Mouse (Mus musculus) ES-E14 (cell line): ENCODE results near the gene Lhfp. TPM values are rescaled to one million over a fixed set of nuclear protein-coding genes. Genes with fewer than 3 reads are reported as not detected.

Experiments
- DNase-seq: peaks from one replicate; pipeline ENCODE4 v3.0.0-alpha.2; 2013; ENCODE audit warnings: low read depth, low spot score
- H3K27ac ChIP-seq: 2 replicates; pipeline ENCODE4 v1.5.1; 2012; ENCODE audit warnings: low read depth, mild to moderate bottlenecking, low read length, moderate library complexity, mixed read lengths; ENCODE audit not compliant: poor library complexity, insufficient read depth, severe bottlenecking
- H3K36me3 ChIP-seq: 2 replicates; pipeline ENCODE4 v1.6.1; 2012; ENCODE audit warnings: mild to moderate bottlenecking, low read length, moderate library complexity, mixed read lengths; ENCODE audit not compliant: control insufficient read depth, poor library complexity, insufficient read depth, severe bottlenecking
- H3K4me1 ChIP-seq, 2 experiments: fragments of 150-350 bp in 1 of 2; sonication (generic) in 1 of 2; 2 replicates each; pipeline ENCODE4 v1.6.1; 2012; ENCODE audit warnings: low read length in 2 of 2, mild to moderate bottlenecking in 1 of 2, mixed read lengths in 1 of 2; ENCODE audit not compliant: control insufficient read depth in 2 of 2, insufficient read depth in 2 of 2, poor library complexity in 1 of 2
- H3K4me3 ChIP-seq, 2 experiments: fragments of 150-350 bp in 1 of 2; sonication (generic) in 1 of 2; 2 replicates each; pipeline ENCODE4 v1.5.1; 2012; ENCODE audit warnings: low read length in 2 of 2, low read depth in 1 of 2, mild to moderate bottlenecking in 1 of 2, mixed read lengths in 1 of 2; ENCODE audit not compliant: insufficient read depth in 1 of 2, poor library complexity in 1 of 2, severe bottlenecking in 1 of 2
- H3K9ac ChIP-seq: 2 replicates; pipeline ENCODE4 v1.6.1; 2012; ENCODE audit warnings: low read depth, mild to moderate bottlenecking, low read length, mixed read lengths; ENCODE audit not compliant: poor library complexity, insufficient read depth, severe bottlenecking
- H3K9me3 ChIP-seq: fragments of 150-350 bp; sonication (generic); 2 replicates; pipeline ENCODE4 v1.6.1; 2012; ENCODE audit warnings: low read depth, mild to moderate bottlenecking, low read length; ENCODE audit not compliant: control insufficient read depth, insufficient read depth
- CHD2 ChIP-seq: IDR thresholded peaks from 2 replicates; pipeline ENCODE4 v1.6.1; 2014; ENCODE audit warnings: mild to moderate bottlenecking, low read depth, low read length, inconsistent platforms
- HCFC1 ChIP-seq: IDR thresholded peaks from 2 replicates; pipeline ENCODE4 v1.6.1; 2012; ENCODE audit warnings: low read length, inconsistent platforms, borderline replicate concordance; ENCODE audit not compliant: insufficient read depth
- MAFK ChIP-seq: IDR thresholded peaks from 2 replicates; pipeline ENCODE4 v1.6.1; 2014; ENCODE audit warnings: mild to moderate bottlenecking, low read depth, low read length, inconsistent platforms; ENCODE audit not compliant: insufficient read depth
- ZC3H11A ChIP-seq: IDR thresholded peaks from 2 replicates; pipeline ENCODE4 v1.6.1; 2012; ENCODE audit warnings: low read depth, mild to moderate bottlenecking, inconsistent platforms, low read length, borderline replicate concordance
- ZNF384 ChIP-seq: IDR thresholded peaks from 2 replicates; pipeline ENCODE4 v1.6.1; 2012; ENCODE audit warnings: low read depth, low read length, inconsistent platforms
- in situ Hi-C, 2 experiments: fragments of 600-800 bp; cut with MboI; formaldehyde crosslinking; loops; one replicate each; pipeline ENCODE4 v1.15.1; 2025; ENCODE audit warnings: low sequenced_read_pairs in 2 of 2, inconsistent platforms in 1 of 2; ENCODE audit not compliant: unreplicated experiment in 2 of 2
- total RNA-seq: library from RNA; depleted of rRNA; stranded (reverse); fragments of 300-350 nt; gene quantifications from 2 replicates; pipeline ENCODE4 v1.2.3, GENCODE M21; 2012

Lhfp gene
- total RNA-seq, 1 experiment = 20.2 TPM

GRCm38 (mm10) chr3:53004406-53005114 is 36.8 kb upstream of the Lhfp start:
- Histone ChIP-seq H3K4me1 (no peaks in the 10 kb centered on the region), H3K36me3 (peaks cover 3% of the 10 kb centered on the region), H3K27ac (no peak overlapping the region), H3K4me3 (no peak overlapping the region), H3K9ac (no peak overlapping the region), H3K9me3 (no peaks in the 10 kb centered on the region)
- TF ChIP-seq HCFC1 = no peak
- no peak for TF ChIP-seq CHD2
- TF ChIP-seq ZNF384 = no peak
- no peak for TF ChIP-seq MAFK
- no peak for TF ChIP-seq ZC3H11A
- in situ Hi-C loops = no loop called here
- DNase-seq = no peak

GRCm38 (mm10) chr3:53007411-53007810 is 33.9 kb upstream of the Lhfp start:
- in situ Hi-C loops = no loop called here
- H3K9me3 ChIP-seq = no peaks in the 10 kb centered on the region
- DNase-seq = no peak
- peaks cover 3% of the 10 kb centered on the region for H3K36me3 ChIP-seq
- H3K27ac ChIP-seq = no peak overlapping the region
- no peak overlapping the region for H3K9ac ChIP-seq
- no peak for TF ChIP-seq ZNF384
- H3K4me1 ChIP-seq = no peaks in the 10 kb centered on the region
- no peak overlapping the region for H3K4me3 ChIP-seq

- TF ChIP-seq HCFC1 (peak; percentile 66; the same call in 1 of the 2 replicates), ZC3H11A (no peak), MAFK (no peak), CHD2 (no peak)
- in situ Hi-C loops = no loop called here
Observed at GRCm38 (mm10) chr3:53016436-53017340, 24.6 kb upstream of the Lhfp start, which contains the start of gene Cog6. Cog6 (minus strand) TSS chr3:53017237.

GRCm38 (mm10) chr3:53027333-53027732 is 14.0 kb upstream of the Lhfp start:
- DNase-seq = no peak
- H3K27ac ChIP-seq = no peak overlapping the region
- H3K4me3 ChIP-seq = no peak overlapping the region
- H3K4me1 ChIP-seq = 0 out of 4 replicates have a peak, but pooled peaks cover 0 to 2% of the 10 kb centered on the region in 2 experiments
- no peaks in the 10 kb centered on the region for H3K36me3 ChIP-seq
- TF ChIP-seq ZC3H11A = no peak
- no peak for TF ChIP-seq ZNF384
- in situ Hi-C loops = loop anchor here (25.0 kb wide), 2 partner anchors 210 to 435 kb away; partner anchors contain the start of genes Nhlrc3 (in 1 of the 2) and Proser1 (in 1 of the 2)
- H3K9ac ChIP-seq = no peak overlapping the region
- H3K9me3 ChIP-seq = no peaks in the 10 kb centered on the region

More at GRCm38 (mm10) chr3:53016436-53017340, 24.6 kb upstream of the Lhfp start, which contains the start of gene Cog6:
- no peaks in the 10 kb centered on the region for H3K4me1 ChIP-seq
- H3K4me3 ChIP-seq = peak within 1 kb of the TSS; percentile 67 to 77
- H3K36me3 ChIP-seq = no peaks in the 10 kb centered on the region
- DNase-seq = peak; percentile 72
- peak within 1 kb of the TSS; percentile 54 for H3K9ac ChIP-seq
- no peak within 1 kb of the TSS for H3K27ac ChIP-seq
- H3K9me3 ChIP-seq = no peaks in the 10 kb centered on the region
